Mouse (Mus musculus): ENCODE measurements around the gene Crygb. TPM values are rescaled to one million over a fixed set of nuclear protein-coding genes. Genes with fewer than 3 reads are reported as not detected.

Crygb gene
- not detected in 2 replicates for polyA plus RNA-seq (2012; rRNA removed; ENCODE audit: low replicate concordance)

DNA sequence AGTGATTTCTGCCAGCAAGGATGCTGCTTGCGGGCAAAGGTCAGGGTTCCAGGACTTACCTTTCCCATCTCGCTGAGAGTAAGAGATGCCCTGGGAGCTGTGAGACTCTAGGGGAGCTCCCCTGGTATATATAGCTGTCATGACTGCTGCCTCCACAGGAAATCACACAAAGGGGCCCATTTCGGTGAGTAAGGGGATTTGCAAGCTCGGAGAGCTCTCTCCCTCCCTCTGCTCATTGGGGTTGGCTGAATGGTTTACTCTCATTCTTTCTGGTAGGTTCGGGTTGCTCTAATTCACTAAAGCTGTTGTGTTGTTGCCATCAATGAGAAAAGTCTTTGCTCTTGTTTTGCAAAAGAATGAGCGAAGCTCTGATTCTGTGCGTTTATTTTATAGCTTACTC, at the start of gene Crygb:
Gene Crygb (minus strand): TSS at position 101 of the 400 bp plus-strand sequence.

GRCm38 (mm10) chr1:65122574-65123372, 40.7 kb upstream of the Crygb start, which contains the start of gene D630023F18Rik:
Gene D630023F18Rik (minus strand): TSS chr1:65123214.

DNA sequence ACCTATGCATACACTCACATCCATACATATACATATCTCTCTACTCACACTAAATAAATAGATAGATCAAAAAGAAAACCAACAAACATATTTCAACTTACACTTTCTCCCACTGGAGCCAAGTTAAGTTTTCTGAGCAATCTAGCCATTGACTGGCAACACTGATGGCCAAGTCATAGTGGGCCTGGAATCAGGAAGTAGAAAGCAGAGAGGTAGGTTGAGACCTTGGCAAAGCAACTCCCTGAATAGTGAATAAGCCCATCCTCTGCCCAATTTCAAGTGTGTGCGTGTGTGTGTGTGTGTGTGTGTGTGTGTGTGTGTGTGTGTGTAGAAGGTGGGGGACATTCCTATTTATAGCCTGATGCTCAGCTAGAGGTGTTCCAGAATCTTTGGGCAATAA, 37.4 kb upstream of the Crygb start, which contains the start of gene Gm28845:
Gene Gm28845 (minus strand): TSS at position 121 of the 400 bp plus-strand sequence.

GRCm38 (mm10) chr1:65103273-65103672, 21.2 kb upstream of the Crygb start, which contains the start of gene Cryga:
Gene Cryga (minus strand): TSS chr1:65103373.

DNA sequence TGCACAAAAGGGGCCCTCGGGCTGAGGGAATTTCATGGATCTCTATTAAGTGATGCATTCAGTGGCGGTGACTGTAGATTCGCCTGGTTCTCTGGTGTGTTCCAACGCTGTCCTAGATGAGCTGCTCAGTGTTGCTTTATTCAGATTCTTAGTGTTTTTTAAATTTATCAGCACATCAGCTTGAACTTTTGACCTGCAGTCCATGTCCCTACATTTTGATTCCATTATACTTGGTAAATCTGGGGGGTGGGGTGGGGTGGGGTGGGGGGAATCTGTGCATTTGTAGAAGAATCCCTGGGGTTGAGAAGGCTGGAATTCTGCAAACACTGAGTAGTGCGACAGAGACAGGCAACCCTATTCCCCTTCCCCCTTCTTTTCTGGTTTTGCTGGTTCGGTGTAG, 8.5 kb downstream of the Crygb start, which contains the start of gene Crygc:
Gene Crygc (minus strand): TSS at position 101 of the 400 bp plus-strand sequence.

DNA sequence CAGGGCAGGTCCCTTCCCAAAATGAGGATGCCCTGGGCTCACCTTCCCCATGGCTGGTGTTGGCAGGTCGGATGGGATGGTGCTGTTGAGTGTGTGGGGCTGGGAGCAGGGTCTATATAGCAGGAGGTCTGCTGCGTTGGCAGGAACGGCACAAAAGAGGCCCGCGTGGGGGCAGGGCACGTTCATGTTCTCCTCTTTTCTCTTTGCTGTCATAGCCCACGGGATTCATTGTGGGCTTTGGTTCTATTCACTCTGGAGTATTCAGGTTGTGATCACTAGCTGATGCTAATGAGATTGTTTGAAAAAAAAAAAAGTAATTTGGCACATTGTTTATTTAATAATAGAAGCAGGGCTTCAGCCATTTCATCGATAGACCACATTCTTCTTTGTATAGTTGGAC, 18.7 kb downstream of the Crygb start, which contains the start of gene Crygd:
Gene Crygd (minus strand): TSS at position 101 of the 400 bp plus-strand sequence.

GRCm38 (mm10) chr1:65050952-65051351, 31.1 kb downstream of the Crygb start, which contains the start of gene Cryge:
Gene Cryge (minus strand): TSS chr1:65051149.

GRCm38 (mm10) chr1:65032641-65033040, 49.4 kb downstream of the Crygb start, which contains the start of gene Akr1cl:
Gene Akr1cl (minus strand): TSS chr1:65032759.

Other genes with a start within 250 kb of the Crygb start
- 6.5 and 9.0 TPM in 2 replicates for gene Plekhm3, start 125.5 kb downstream of the Crygb start, polyA plus RNA-seq (2012; rRNA removed; ENCODE audit: low replicate concordance)
- gene Akr1cl, start 49.5 kb downstream of the Crygb start, polyA plus RNA-seq (2012; rRNA removed; ENCODE audit: low replicate concordance), result 0.55 and 1.3 TPM in 2 replicates
- not detected in 2 replicates for gene Cryge, start 31.1 kb downstream of the Crygb start, polyA plus RNA-seq (2012; rRNA removed; ENCODE audit: low replicate concordance)
- gene Crygd, start 18.8 kb downstream of the Crygb start, polyA plus RNA-seq (2012; rRNA removed; ENCODE audit: low replicate concordance), result not detected in 2 replicates
- not detected in 2 replicates for gene Crygc, start 8.6 kb downstream of the Crygb start, polyA plus RNA-seq (2012; rRNA removed; ENCODE audit: low replicate concordance)
- gene Cryga, start 21.1 kb upstream of the Crygb start, polyA plus RNA-seq (2012; rRNA removed; ENCODE audit: low replicate concordance), result not detected in 2 replicates
- gene Gm28845, start 37.3 kb upstream of the Crygb start, polyA plus RNA-seq (2012; rRNA removed; ENCODE audit: low replicate concordance), result not detected in 2 replicates
- 0.20 TPM in 1 of 2 replicates, not detected in the other for gene D630023F18Rik, start 40.9 kb upstream of the Crygb start, polyA plus RNA-seq (2012; rRNA removed; ENCODE audit: low replicate concordance)
- gene Idh1, start 104.2 kb upstream of the Crygb start, polyA plus RNA-seq (2012; rRNA removed; ENCODE audit: low replicate concordance), result 49.3 and 108 TPM in 2 replicates
- 10.1 and 13.3 TPM in 2 replicates for gene Pikfyve, start 104.4 kb upstream of the Crygb start, polyA plus RNA-seq (2012; rRNA removed; ENCODE audit: low replicate concordance)
- gene Pth2r, start 199.8 kb upstream of the Crygb start, polyA plus RNA-seq (2012; rRNA removed; ENCODE audit: low replicate concordance), result not detected in 2 replicates